Mouse (Mus musculus): ENCODE measurements at regions not wholly inside any gene's neighbourhood (a gene's known extent, or its start where the extent isn't known, plus 50 kb on each side); places are given as distances from the start of the nearest gene placed in this dataset.

DNA sequence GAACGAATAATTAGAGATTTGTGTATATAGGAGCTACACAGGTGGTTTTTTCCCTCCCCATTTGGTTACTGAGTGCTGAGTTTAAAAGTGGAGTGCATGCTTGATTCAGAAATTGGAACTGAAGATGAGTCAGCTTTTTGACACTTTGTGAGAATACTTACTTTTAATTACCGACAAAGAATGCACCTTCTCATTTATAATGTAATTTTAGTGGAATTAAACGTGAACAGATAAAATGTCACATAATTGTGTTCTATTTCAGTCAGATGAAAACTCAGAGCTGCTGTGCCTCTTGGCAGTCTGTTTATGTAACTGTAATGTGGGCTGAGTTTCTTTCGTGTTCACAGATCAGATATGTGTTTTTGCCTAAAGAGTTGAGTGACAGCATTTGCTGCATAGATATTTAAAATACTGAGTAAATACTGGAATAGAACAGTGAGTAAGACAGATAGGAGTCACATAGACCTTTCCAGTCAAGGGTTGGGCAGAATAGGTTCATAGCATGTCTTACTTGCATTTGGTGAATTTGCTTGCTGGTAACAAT lies 51.9 kb upstream of the Arhgap32 start:
- no peak overlapping the region for H3K4me3 ChIP-seq
- no peaks in the 10 kb centered on the region for H3K27me3 ChIP-seq
- no peaks in the 10 kb centered on the region for H3K36me3 ChIP-seq
- no peaks in the 10 kb centered on the region for H3K9me3 ChIP-seq
- peaks cover 2% of the 10 kb centered on the region; the same call in 1 of the 2 replicates for H3K4me1 ChIP-seq
- no peak for ATAC-seq (ENCODE audit: insufficient number of reproducible peaks, low FRiP score, low TSS enrichment, low read depth)
- no peak overlapping the region for H3K27ac ChIP-seq
- no peak overlapping the region for H3K9ac ChIP-seq
- no peak overlapping the region for H3K4me2 ChIP-seq
- 63% methylated on average over 4 of the region's 4 CpGs for WGBS

All from limb, embryonic 15.5 days (tissue).